ENCODE assay signal across 23 mouse cellular contexts in the genomic region with DNA sequence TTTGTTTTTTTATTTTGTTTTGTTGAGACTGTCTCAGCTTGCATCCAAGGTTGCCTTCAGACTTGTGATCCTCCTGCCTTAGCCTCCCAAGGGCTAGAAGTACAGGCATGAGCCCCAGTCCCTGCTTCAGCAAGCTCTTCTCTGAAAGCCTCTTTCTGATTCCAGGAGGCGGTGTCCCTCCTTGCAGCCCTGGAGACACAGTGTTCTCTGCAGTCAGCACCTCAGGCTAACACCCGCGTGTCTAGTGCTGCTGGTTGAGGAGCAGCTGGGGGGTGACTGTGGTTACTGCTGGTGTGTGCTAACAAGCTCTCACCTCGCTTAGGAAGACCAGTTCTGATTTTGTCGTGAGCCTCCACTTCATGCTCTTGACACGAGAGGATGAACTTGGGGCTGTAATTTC.
"Had no signal": no experiment of that assay in that cellular context is flagged by ENCODE, and none has a peak within 500 bp of the region (broad histone marks: within the 10 kb centered on the region; RNA-seq: fewer than 3 reads in every experiment).

No protein-coding gene starts in this region.

- DNase-seq: forebrain, postnatal 0 days; gastrocnemius, postnatal 14 days; gastrocnemius, postnatal 36 days; heart, adult 11 months; heart, postnatal 14 days; heart, postnatal 36 days; kidney, adult 18-20 months; kidney, adult 8-10 months; kidney, postnatal 10 days; kidney, postnatal 25 days; kidney, postnatal 4 days; layer of hippocampus, adult 9-11 months; liver; liver, embryonic 13.5 days had no signal

- H3K27ac ChIP-seq: heart, embryonic 10.5 days; heart, embryonic 15.5 days; hindbrain, embryonic 13.5 days; hindbrain, embryonic 15.5 days; hindbrain, postnatal 0 days; limb, embryonic 10.5 days; limb, embryonic 12.5 days; liver, embryonic 13.5 days had no signal

- ATAC-seq: forebrain, postnatal 0 days; hindbrain, postnatal 0 days; intestine, embryonic 16.5 days had no signal

- H3K4me3 ChIP-seq: heart, embryonic 10.5 days; heart, embryonic 12.5 days; heart, embryonic 15.5 days; hindbrain, embryonic 13.5 days; hindbrain, embryonic 15.5 days; limb, embryonic 10.5 days; limb, embryonic 12.5 days; liver, embryonic 13.5 days had no signal

- H3K4me1 ChIP-seq: limb, embryonic 12.5 days had no signal
